19 mouse cellular contexts compared by ENCODE assay signal in the genomic region with DNA sequence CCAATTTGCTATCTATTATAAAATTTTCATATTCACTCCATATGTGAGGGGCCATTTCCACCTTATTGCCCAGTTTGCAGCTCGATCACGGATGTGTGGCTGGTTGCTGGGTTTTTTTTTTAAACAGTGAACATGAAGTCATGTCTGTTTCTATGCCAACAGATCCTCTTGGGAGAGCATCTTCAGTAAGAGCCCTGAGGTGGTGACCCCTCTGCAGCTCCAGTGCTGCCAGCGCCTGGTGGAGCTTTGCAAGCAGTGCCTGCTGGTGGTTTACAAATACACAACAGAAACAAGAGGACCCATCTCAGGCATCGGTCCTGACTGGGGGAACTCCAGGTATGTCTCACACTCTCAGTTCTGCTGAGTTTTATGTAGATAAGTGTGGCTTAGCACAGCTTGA.
DNase-seq lines count a peak whose midpoint lies in the region; ATAC-seq and TF ChIP-seq lines count a peak whose summit lies in the region.
"Had no signal": no experiment of that assay in that cellular context is flagged by ENCODE, and none has a peak within 500 bp of the region (broad histone marks: within the 10 kb centered on the region; RNA-seq: fewer than 3 reads in every experiment).

No protein-coding gene starts in this region.

- H3K9me3 ChIP-seq in embryonic facial prominence, embryonic 14.5 days (ENCODE audit: control insufficient read depth, low read length) = no peaks in the 10 kb centered on the region
- no peaks in the 10 kb centered on the region for H3K9me3 ChIP-seq in embryonic facial prominence, embryonic 10.5 days
- H3K9me3 ChIP-seq in midbrain, embryonic 11.5 days (ENCODE audit: control insufficient read depth, low read length) = no peaks in the 10 kb centered on the region
- no peaks in the 10 kb centered on the region for H3K9me3 ChIP-seq in midbrain, embryonic 13.5 days
- no peaks in the 10 kb centered on the region for H3K9me3 ChIP-seq in midbrain, postnatal 0 days (ENCODE audit: low read length)
- H3K9me3 ChIP-seq in heart, embryonic 12.5 days (replicated peaks) = no peaks in the 10 kb centered on the region
- H3K9me3 ChIP-seq: embryonic facial prominence, embryonic 12.5 days; forebrain, embryonic 12.5 days; hindbrain, embryonic 10.5 days; intestine, embryonic 15.5 days had no signal

- TF ChIP-seq CTCF in midbrain, postnatal 0 days (IDR thresholded peaks at IDR 0.05) = no peak

- H3K27ac ChIP-seq in embryonic facial prominence, embryonic 14.5 days (replicated peaks; ENCODE audit: low read depth, low read length) = no peak overlapping the region
- H3K27ac ChIP-seq in embryonic facial prominence, embryonic 10.5 days (replicated peaks) = no peak overlapping the region
- no peak overlapping the region for H3K27ac ChIP-seq in midbrain, embryonic 11.5 days (ENCODE audit: low read depth, low read length)
- H3K27ac ChIP-seq in midbrain, embryonic 13.5 days = no peak overlapping the region
- no peak overlapping the region for H3K27ac ChIP-seq in midbrain, postnatal 0 days (ENCODE audit: low read depth, low read length)
- no peak overlapping the region for H3K27ac ChIP-seq in heart, embryonic 12.5 days (ENCODE audit: poor library complexity, severe bottlenecking)
- H3K27ac ChIP-seq: embryonic facial prominence, embryonic 12.5 days; forebrain, embryonic 12.5 days; heart, adult 2 months; hindbrain, embryonic 10.5 days; intestine, embryonic 15.5 days had no signal

- no peaks in the 10 kb centered on the region for H3K36me3 ChIP-seq in embryonic facial prominence, embryonic 14.5 days (ENCODE audit: control insufficient read depth, insufficient read depth, low read length)
- no peaks in the 10 kb centered on the region for H3K36me3 ChIP-seq in embryonic facial prominence, embryonic 10.5 days (replicated peaks)
- no peaks in the 10 kb centered on the region for H3K36me3 ChIP-seq in midbrain, embryonic 11.5 days (ENCODE audit: control insufficient read depth, insufficient read depth, low read length)
- H3K36me3 ChIP-seq in midbrain, embryonic 13.5 days = peaks cover 16% of the 10 kb centered on the region
- H3K36me3 ChIP-seq in midbrain, postnatal 0 days (ENCODE audit: insufficient read depth, low read length) = peaks cover 15% of the 10 kb centered on the region; the same call in 1 of the 2 replicates
- no peaks in the 10 kb centered on the region for H3K36me3 ChIP-seq in heart, embryonic 12.5 days
- H3K36me3 ChIP-seq: embryonic facial prominence, embryonic 12.5 days; forebrain, embryonic 12.5 days; hindbrain, embryonic 10.5 days; intestine, embryonic 15.5 days had no signal

- DNase-seq in embryonic facial prominence, embryonic 14.5 days (ENCODE audit: low spot score) = peak; percentile 20
- DNase-seq in embryonic facial prominence, embryonic 10.5 days (ENCODE audit: low spot score) = no peak
- DNase-seq in midbrain, embryonic 11.5 days (ENCODE audit: low spot score, missing footprints) = no peak
- peak; percentile 44 for DNase-seq in midbrain, postnatal 0 days (ENCODE audit: low spot score)
- DNase-seq: adrenal gland, adult 8-10 months; adrenal gland, postnatal 36 days; cerebellum, adult 11 months; cerebellum, adult 8-10 months; cerebellum, postnatal 14 days; gastrocnemius, postnatal 10 days; heart, adult 2 months had no signal

- no peaks in the 10 kb centered on the region for H3K27me3 ChIP-seq in embryonic facial prominence, embryonic 14.5 days (replicated peaks; ENCODE audit: control insufficient read depth, insufficient read depth, low read length)
- no peaks in the 10 kb centered on the region for H3K27me3 ChIP-seq in embryonic facial prominence, embryonic 10.5 days (replicated peaks; ENCODE audit: low read depth, poor library complexity, severe bottlenecking)
- H3K27me3 ChIP-seq in midbrain, embryonic 11.5 days (ENCODE audit: control insufficient read depth, insufficient read depth, low read length) = no peaks in the 10 kb centered on the region
- no peaks in the 10 kb centered on the region for H3K27me3 ChIP-seq in midbrain, embryonic 13.5 days
- no peaks in the 10 kb centered on the region for H3K27me3 ChIP-seq in midbrain, postnatal 0 days (ENCODE audit: insufficient read depth, low read length)
- no peaks in the 10 kb centered on the region for H3K27me3 ChIP-seq in heart, embryonic 12.5 days (replicated peaks)
- H3K27me3 ChIP-seq: embryonic facial prominence, embryonic 12.5 days; forebrain, embryonic 12.5 days; intestine, embryonic 15.5 days had no signal

- H3K4me1 ChIP-seq in embryonic facial prominence, embryonic 14.5 days (ENCODE audit: control insufficient read depth, insufficient read depth, low read length) = no peaks in the 10 kb centered on the region
- no peaks in the 10 kb centered on the region for H3K4me1 ChIP-seq in embryonic facial prominence, embryonic 10.5 days
- H3K4me1 ChIP-seq in midbrain, embryonic 11.5 days (ENCODE audit: control insufficient read depth, insufficient read depth, low read length) = no peaks in the 10 kb centered on the region
- peaks cover 3% of the 10 kb centered on the region; the same call in 1 of the 2 replicates for H3K4me1 ChIP-seq in midbrain, embryonic 13.5 days (replicated peaks)
- no peaks in the 10 kb centered on the region for H3K4me1 ChIP-seq in midbrain, postnatal 0 days (ENCODE audit: insufficient read depth, low read length)
- no peaks in the 10 kb centered on the region for H3K4me1 ChIP-seq in heart, embryonic 12.5 days (replicated peaks)
- H3K4me1 ChIP-seq: embryonic facial prominence, embryonic 12.5 days; forebrain, embryonic 12.5 days; intestine, embryonic 15.5 days had no signal

- no peak for ATAC-seq in embryonic facial prominence, embryonic 14.5 days (ENCODE audit: low read depth)
- peak; percentile 73; the same call in 1 of the 2 replicates for ATAC-seq in midbrain, embryonic 11.5 days (ENCODE audit: low FRiP score)
- ATAC-seq in midbrain, embryonic 13.5 days = no peak
- ATAC-seq in midbrain, postnatal 0 days (ENCODE audit: low FRiP score) = no peak
- ATAC-seq in heart, embryonic 12.5 days (ENCODE audit: insufficient number of reproducible peaks, low FRiP score) = no peak
- ATAC-seq: forebrain, embryonic 16.5 days; intestine, embryonic 15.5 days had no signal

- no peak overlapping the region for H3K4me2 ChIP-seq in embryonic facial prominence, embryonic 14.5 days (ENCODE audit: low read depth, low read length)
- no peak overlapping the region for H3K4me2 ChIP-seq in midbrain, embryonic 11.5 days
- H3K4me2 ChIP-seq in midbrain, embryonic 13.5 days (replicated peaks) = no peak overlapping the region
- H3K4me2 ChIP-seq in midbrain, postnatal 0 days (ENCODE audit: low read depth, low read length, poor library complexity, severe bottlenecking) = no peak overlapping the region
- no peak overlapping the region for H3K4me2 ChIP-seq in heart, embryonic 12.5 days
- H3K4me2 ChIP-seq: embryonic facial prominence, embryonic 12.5 days; forebrain, embryonic 12.5 days; heart, embryonic 11.5 days; intestine, embryonic 15.5 days had no signal

- 69% methylated on average over 4 of the region's 4 CpGs for WGBS in embryonic facial prominence, embryonic 14.5 days
- WGBS in embryonic facial prominence, embryonic 10.5 days = 77% methylated on average over 4 of the region's 4 CpGs
- 48% methylated on average over 4 of the region's 4 CpGs for WGBS in midbrain, embryonic 11.5 days
- WGBS in midbrain, embryonic 13.5 days = 37% methylated on average over 4 of the region's 4 CpGs
- 45% methylated on average over 4 of the region's 4 CpGs for WGBS in midbrain, postnatal 0 days
- 76% methylated on average over 4 of the region's 4 CpGs for WGBS in heart, embryonic 12.5 days

- H3K9ac ChIP-seq in embryonic facial prominence, embryonic 14.5 days (ENCODE audit: low read depth, low read length) = no peak overlapping the region
- no peak overlapping the region for H3K9ac ChIP-seq in midbrain, embryonic 11.5 days (ENCODE audit: low read length)
- H3K9ac ChIP-seq in midbrain, embryonic 13.5 days (replicated peaks) = no peak overlapping the region
- no peak overlapping the region for H3K9ac ChIP-seq in midbrain, postnatal 0 days (replicated peaks; ENCODE audit: low read length, poor library complexity, severe bottlenecking)
- H3K9ac ChIP-seq in heart, embryonic 12.5 days = no peak overlapping the region
- H3K9ac ChIP-seq: embryonic facial prominence, embryonic 12.5 days; forebrain, embryonic 12.5 days; intestine, embryonic 15.5 days had no signal

- no peak overlapping the region for H3K4me3 ChIP-seq in embryonic facial prominence, embryonic 14.5 days (ENCODE audit: low read depth, low read length)
- no peak overlapping the region for H3K4me3 ChIP-seq in embryonic facial prominence, embryonic 10.5 days
- H3K4me3 ChIP-seq in midbrain, embryonic 11.5 days (ENCODE audit: low read depth, low read length) = no peak overlapping the region
- H3K4me3 ChIP-seq in midbrain, embryonic 13.5 days (replicated peaks) = no peak overlapping the region
- H3K4me3 ChIP-seq in midbrain, postnatal 0 days (ENCODE audit: low read depth, low read length) = no peak overlapping the region
- H3K4me3 ChIP-seq in heart, embryonic 12.5 days = no peak overlapping the region
- H3K4me3 ChIP-seq: embryonic facial prominence, embryonic 12.5 days; forebrain, embryonic 12.5 days; heart, adult 2 months; hindbrain, embryonic 10.5 days; intestine, embryonic 15.5 days had no signal

Comparison
In these comparisons a context has a peak if more than half of its experiments do, and no peak if none do; other contexts are left out.
1. DNase-seq: peak in embryonic facial prominence, embryonic 14.5 days (single experiment) and midbrain, postnatal 0 days (single experiment); none in embryonic facial prominence, embryonic 10.5 days (single experiment) and midbrain, embryonic 11.5 days (single experiment).